Mouse (Mus musculus) testis, adult 2 months (tissue): ENCODE measurements around the gene Lsm14a.

Experiments
- CTCF ChIP-seq: fragments of 200-500 bp; IDR thresholded peaks from 2 replicates; pipeline ENCODE4 v1.5.1; 2012; ENCODE audit warnings: low read depth, mild to moderate bottlenecking, inconsistent platforms, low read length, moderate library complexity; ENCODE audit not compliant: control insufficient read depth, insufficient read depth, insufficient replicate concordance
- POLR2A ChIP-seq: fragments of 200-500 bp; IDR thresholded peaks from 2 replicates; pipeline ENCODE4 v1.6.1; 2012; ENCODE audit warnings: low read depth, mild to moderate bottlenecking, inconsistent platforms, low read length, moderate library complexity; ENCODE audit not compliant: control insufficient read depth

DNA sequence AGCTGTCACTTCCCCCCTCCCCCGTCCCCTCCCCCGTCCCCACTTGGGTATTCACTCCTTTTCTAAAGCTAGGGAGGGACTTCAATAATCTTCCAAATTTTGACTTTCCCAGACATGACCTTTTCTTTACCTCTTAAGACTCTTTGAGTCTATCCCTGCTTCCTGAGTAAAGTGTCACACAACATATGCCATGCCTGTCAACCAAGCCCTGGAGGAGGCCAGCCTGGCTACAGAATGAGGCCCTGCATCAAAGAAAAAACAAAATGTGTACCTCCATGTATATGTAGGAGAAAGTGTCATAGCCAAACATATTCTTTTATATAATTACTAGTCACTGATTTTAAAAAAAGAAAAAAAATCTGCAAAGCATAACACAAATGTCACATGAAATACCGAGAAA, 3.7 kb upstream of the Lsm14a start:
- TF ChIP-seq CTCF (no peak), POLR2A (no peak)
